Mouse (Mus musculus) lung, adult 2 months (tissue): ENCODE measurements around the gene Atp11a. TPM values are rescaled to one million over a fixed set of nuclear protein-coding genes. Genes with fewer than 3 reads are reported as not detected.
A peak's percentile ranks its signal among the peaks of the same experiment; 100 is the strongest.

Experiments
- DNase-seq: peaks from one replicate; pipeline ENCODE4 v3.0.0; 2022
- H3K4me1 ChIP-seq: fragments of 200-500 bp; 2 replicates; pipeline ENCODE4 v1.6.1; 2011; ENCODE audit warnings: low read length; ENCODE audit not compliant: control insufficient read depth, insufficient read depth
- H3K4me3 ChIP-seq: fragments of 200-500 bp; replicated peaks from 2 replicates; pipeline ENCODE3; 2011; ENCODE audit warnings: low read depth, mild to moderate bottlenecking, control low read depth, low read length; ENCODE audit errors: extremely low read depth
- CTCF ChIP-seq: fragments of 200-500 bp; IDR thresholded peaks from 2 replicates; pipeline ENCODE4 v1.5.1; 2011; ENCODE audit warnings: mild to moderate bottlenecking, low read length, control low read depth; ENCODE audit not compliant: insufficient read depth
- POLR2A ChIP-seq: fragments of 200-500 bp; IDR thresholded peaks from 2 replicates; pipeline ENCODE4 v1.6.1; 2011; ENCODE audit warnings: low read depth, mild to moderate bottlenecking, control low read depth, low read length, borderline replicate concordance; ENCODE audit errors: extremely low read depth
- WGBS: fragments of 180-500 bp; shearing (Covaris S2); methylation state at CpG from one replicate; pipeline ENCODE4 v1.1.7; 2018; 5-methylcytosine and 5-hydroxymethylcytosine counted together
- polyA plus RNA-seq: library from polyadenylated mRNA; depleted of rRNA; stranded (reverse); fragments of >200 nt; gene quantifications from 2 replicates; pipeline ENCODE4 v1.2.3, GENCODE M21; 2012

Atp11a gene
- polyA plus RNA-seq, 1 experiment: 307 TPM

- WGBS: 86% methylated on average over 3 of the region's 3 CpGs
- no peaks in the 10 kb centered on the region for H3K4me1 ChIP-seq
- H3K4me3 ChIP-seq: no peak overlapping the region
- no peak for TF ChIP-seq POLR2A
- no peak for TF ChIP-seq CTCF
- DNase-seq: no peak
Observed at GRCm38 (mm10) chr8:12748183-12748582, 8.6 kb upstream of the Atp11a start.

DNA sequence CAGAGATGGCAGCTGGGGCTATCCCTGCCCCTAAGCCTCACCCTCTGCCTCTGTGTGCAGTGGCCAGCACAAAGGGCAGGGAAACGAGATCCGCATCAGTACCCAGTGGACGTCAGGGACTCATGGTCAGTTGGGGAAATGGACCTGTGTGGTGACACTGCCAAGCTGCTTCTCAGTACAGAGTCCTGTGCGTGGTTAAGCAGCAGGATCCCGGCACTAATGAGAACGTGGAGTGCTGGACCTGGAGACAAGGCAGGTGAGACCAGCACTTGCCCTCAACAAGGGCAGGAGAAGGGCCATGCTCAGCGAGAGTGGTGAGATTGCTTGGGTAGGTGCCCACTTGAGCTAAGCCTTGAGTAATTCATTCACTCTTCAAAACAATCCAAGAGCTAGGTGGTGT is 7.7 kb upstream of the Atp11a start:
- 79% methylated on average over 7 of the region's 7 CpGs for WGBS
- Histone ChIP-seq H3K4me3 (no peak overlapping the region), H3K4me1 (no peaks in the 10 kb centered on the region)
- no peak for DNase-seq
- TF ChIP-seq CTCF (no peak), POLR2A (no peak)

GRCm38 (mm10) chr8:12753054-12753453 is 3.8 kb upstream of the Atp11a start:
- WGBS: 68% methylated on average over 6 of the region's 6 CpGs
- Histone ChIP-seq H3K4me1 (peaks cover 3% of the 10 kb centered on the region; the same call in 1 of the 2 replicates), H3K4me3 (no peak overlapping the region)
- DNase-seq: no peak
- TF ChIP-seq CTCF (no peak), POLR2A (no peak)

DNA sequence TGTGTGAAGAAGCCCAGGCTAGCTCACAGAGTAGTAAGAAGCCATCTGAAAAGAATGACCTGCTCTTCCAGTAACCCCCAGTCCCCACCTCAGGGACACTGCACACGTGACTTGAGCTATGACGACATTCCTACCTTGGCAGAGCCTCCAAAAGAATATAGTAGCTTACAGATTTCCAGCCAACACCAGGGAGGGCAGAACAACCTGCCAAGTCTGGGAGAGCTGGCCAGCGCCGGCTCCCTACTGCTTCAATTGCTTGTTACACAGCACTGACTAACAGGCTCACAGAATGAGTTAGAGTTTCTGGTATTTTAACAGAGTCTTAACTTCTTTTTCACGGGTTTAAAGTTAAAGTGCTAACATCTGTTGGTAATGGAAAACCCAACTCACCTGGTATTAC is 2.7 kb upstream of the Atp11a start:
- Histone ChIP-seq H3K4me3 (no peak overlapping the region), H3K4me1 (peaks cover 3% of the 10 kb centered on the region; the same call in 1 of the 2 replicates)
- no peak for TF ChIP-seq POLR2A
- TF ChIP-seq CTCF: no peak
- no peak for DNase-seq
- WGBS: 54% methylated on average over 5 of the region's 5 CpGs

GRCm38 (mm10) chr8:12755312-12755711 is 1.5 kb upstream of the Atp11a start:
- 22% methylated on average over 2 of the region's 2 CpGs for WGBS
- peak; percentile 36 for DNase-seq
- peak; percentile 61 for TF ChIP-seq CTCF
- no peak for TF ChIP-seq POLR2A
- Histone ChIP-seq H3K4me3 (no peak overlapping the region), H3K4me1 (peaks cover 3% of the 10 kb centered on the region; the same call in 1 of the 2 replicates)

GRCm38 (mm10) chr8:12755826-12756225 is 988 bp upstream of the Atp11a start:
- H3K4me1 ChIP-seq: peaks cover 6% of the 10 kb centered on the region; the same call in 1 of the 2 replicates
- H3K4me3 ChIP-seq: no peak overlapping the region
- peak; percentile 32 for DNase-seq
- 62% methylated on average over 5 of the region's 5 CpGs for WGBS
- no peak for TF ChIP-seq POLR2A
- no peak for TF ChIP-seq CTCF

GRCm38 (mm10) chr8:12757231-12757940 is 572 bp downstream of the Atp11a start:
- 2% methylated on average over 61 of the region's 61 CpGs for WGBS
- peak; percentile 59 for DNase-seq
- peaks cover 11% of the 10 kb centered on the region for H3K4me1 ChIP-seq

GRCm38 (mm10) chr8:12759963-12760362 is 3.1 kb downstream of the Atp11a start:
- H3K4me1 ChIP-seq: peaks cover 14% of the 10 kb centered on the region
- peak; percentile 9 for DNase-seq
- no peak overlapping the region for H3K4me3 ChIP-seq
- WGBS: 73% methylated on average over 3 of the region's 3 CpGs
- no peak for TF ChIP-seq POLR2A
- TF ChIP-seq CTCF: no peak

More at GRCm38 (mm10) chr8:12757231-12757940, 572 bp downstream of the Atp11a start:
- TF ChIP-seq POLR2A: no peak
- no peak for TF ChIP-seq CTCF
- H3K4me3 ChIP-seq: peak overlapping the region; percentile 65

- Histone ChIP-seq H3K4me1 (peaks cover 12% of the 10 kb centered on the region), H3K4me3 (no peak overlapping the region)
- WGBS: 42% methylated on average over 3 of the region's 3 CpGs
- TF ChIP-seq CTCF: no peak
- DNase-seq: peak; percentile 5
Observed at GRCm38 (mm10) chr8:12761873-12762272, 5.1 kb downstream of the Atp11a start.

- no peak overlapping the region for H3K4me3 ChIP-seq
- TF ChIP-seq CTCF (no peak), POLR2A (no peak)
- 74% methylated on average over 4 of the region's 4 CpGs for WGBS
- peaks cover 12% of the 10 kb centered on the region for H3K4me1 ChIP-seq
- DNase-seq: no peak
Observed at GRCm38 (mm10) chr8:12763565-12764108, 6.8 kb downstream of the Atp11a start.
